Mouse (Mus musculus) thymus, adult 2 months (tissue): Measurements from ENCODE around the gene Fam222a. TPM values are rescaled to one million over a fixed set of nuclear protein-coding genes. Genes with fewer than 3 reads are reported as not detected.

Experiments used
- DNase-seq: peaks from one replicate; pipeline ENCODE4 v3.0.0; 2021
- H3K27ac ChIP-seq: fragments of 200-500 bp; 2 replicates; pipeline ENCODE4 v1.5.1; 2012; ENCODE audit warnings: low read length, control low read depth; ENCODE audit not compliant: control insufficient read depth, insufficient read depth
- H3K27me3 ChIP-seq: fragments of 200-500 bp; 2 replicates; pipeline ENCODE4 v1.6.1; 2012; ENCODE audit warnings: mild to moderate bottlenecking, low read length, moderate library complexity, mixed read lengths; ENCODE audit not compliant: control insufficient read depth, insufficient read depth
- H3K36me3 ChIP-seq: fragments of 200-500 bp; 2 replicates; pipeline ENCODE4 v1.6.1; 2012; ENCODE audit warnings: mild to moderate bottlenecking, low read length, moderate library complexity; ENCODE audit not compliant: control insufficient read depth, insufficient read depth
- H3K4me1 ChIP-seq: fragments of 200-500 bp; replicated peaks from 2 replicates; pipeline ENCODE4 v1.6.1; 2012; ENCODE audit warnings: low read length; ENCODE audit not compliant: control insufficient read depth, insufficient read depth
- H3K4me3 ChIP-seq: fragments of 200-500 bp; 2 replicates; pipeline ENCODE4 v1.5.1; 2012; ENCODE audit warnings: mild to moderate bottlenecking, low read length, control low read depth, moderate library complexity; ENCODE audit not compliant: control insufficient read depth, insufficient read depth
- CTCF ChIP-seq: fragments of 200-500 bp; IDR thresholded peaks from 2 replicates; pipeline ENCODE4 v1.5.1; 2012; ENCODE audit warnings: mild to moderate bottlenecking, control low read depth, low read length, moderate library complexity, borderline replicate concordance; ENCODE audit not compliant: control insufficient read depth, poor library complexity, insufficient read depth; ENCODE audit errors: extremely low read depth
- POLR2A ChIP-seq: fragments of 200-500 bp; IDR thresholded peaks from 2 replicates; pipeline ENCODE4 v1.6.1; 2012; ENCODE audit warnings: mild to moderate bottlenecking, low read length, control low read depth, moderate library complexity; ENCODE audit not compliant: control insufficient read depth, poor library complexity, insufficient read depth; ENCODE audit errors: extremely low read depth
- WGBS: fragments of 180-500 bp; shearing (Covaris S2); methylation state at CpG from one replicate; pipeline ENCODE4 v1.1.7; 2018; 5-methylcytosine and 5-hydroxymethylcytosine counted together
- polyA plus RNA-seq: library from polyadenylated mRNA; depleted of rRNA; stranded (reverse); fragments of >200 nt; gene quantifications from 2 replicates; pipeline ENCODE4 v1.2.3, GENCODE M21; 2012; rRNA removed

The Fam222a gene
- polyA plus RNA-seq, 1 experiment, result 15.3 TPM

- H3K4me1 ChIP-seq, result peaks cover 13% of the 10 kb centered on the region
Observed at GRCm38 (mm10) chr5:114653656-114654437, 86.0 kb downstream of the Fam222a start.

GRCm38 (mm10) chr5:114655721-114656120, 87.9 kb downstream of the Fam222a start:
- Histone ChIP-seq H3K27ac (no peak overlapping the region), H3K4me1 (peaks cover 13% of the 10 kb centered on the region), H3K4me3 (no peak overlapping the region), H3K36me3 (no peaks in the 10 kb centered on the region), H3K27me3 (peaks cover 10% of the 10 kb centered on the region)
- TF ChIP-seq CTCF (no peak), POLR2A (no peak)
- WGBS, result 97% methylated on average over 5 of the region's 5 CpGs
- no peak for DNase-seq

More at GRCm38 (mm10) chr5:114653656-114654437, 86.0 kb downstream of the Fam222a start:
- no peak overlapping the region for H3K4me3 ChIP-seq
- H3K36me3 ChIP-seq, result no peaks in the 10 kb centered on the region
- H3K27ac ChIP-seq, result no peak overlapping the region
- TF ChIP-seq CTCF (no peak), POLR2A (no peak)
- peaks cover 10% of the 10 kb centered on the region for H3K27me3 ChIP-seq
- DNase-seq, result no peak
- WGBS, result 90% methylated on average over 14 of the region's 15 CpGs

GRCm38 (mm10) chr5:114656305-114656704, 88.5 kb downstream of the Fam222a start:
- Histone ChIP-seq H3K36me3 (no peaks in the 10 kb centered on the region), H3K4me1 (peaks cover 8% of the 10 kb centered on the region), H3K4me3 (no peak overlapping the region), H3K27me3 (peaks cover 10% of the 10 kb centered on the region), H3K27ac (no peak overlapping the region)
- TF ChIP-seq POLR2A (no peak), CTCF (no peak)
- WGBS, result 92% methylated on average over 7 of the region's 7 CpGs
- DNase-seq, result no peak

- peaks cover 3% of the 10 kb centered on the region; the same call in 1 of the 2 replicates for H3K4me1 ChIP-seq
- no peak overlapping the region for H3K4me3 ChIP-seq
- no peak overlapping the region for H3K27ac ChIP-seq
- peaks cover 10% of the 10 kb centered on the region for H3K27me3 ChIP-seq
- TF ChIP-seq CTCF (no peak), POLR2A (no peak)
- 78% methylated on average over 10 of the region's 10 CpGs for WGBS
- DNase-seq, result no peak
- H3K36me3 ChIP-seq, result no peaks in the 10 kb centered on the region
Observed at GRCm38 (mm10) chr5:114657426-114657825, 89.6 kb downstream of the Fam222a start.

GRCm38 (mm10) chr5:114658255-114658654, 90.4 kb downstream of the Fam222a start, which contains the start of gene Trpv4:
Gene Trpv4, minus strand, starts transcription at chr5:114658421.
- H3K27ac ChIP-seq, result no peak within 1 kb of the TSS
- DNase-seq, result no peak
- 3% methylated on average over 47 of the region's 47 CpGs for WGBS
- no peaks in the 10 kb centered on the region for H3K36me3 ChIP-seq
- peaks cover 3% of the 10 kb centered on the region; the same call in 1 of the 2 replicates for H3K4me1 ChIP-seq
- TF ChIP-seq CTCF, result no peak
- peak within 1 kb of the TSS; percentile 19 for H3K4me3 ChIP-seq
- peaks cover 10% of the 10 kb centered on the region for H3K27me3 ChIP-seq

- TF ChIP-seq CTCF (no peak), POLR2A (no peak)
- Histone ChIP-seq H3K27ac (no peak overlapping the region), H3K27me3 (peaks cover 10% of the 10 kb centered on the region), H3K4me3 (no peak overlapping the region), H3K36me3 (no peaks in the 10 kb centered on the region), H3K4me1 (peaks cover 3% of the 10 kb centered on the region; the same call in 1 of the 2 replicates)
- DNase-seq, result no peak
- WGBS, result 14% methylated on average over 6 of the region's 6 CpGs
Observed at GRCm38 (mm10) chr5:114661029-114661428, 93.2 kb downstream of the Fam222a start.

Other genes starting within 250 kb of the Fam222a start
- gene Kctd10, start 187.5 kb upstream of the Fam222a start, polyA plus RNA-seq, result 76.3 and 87.7 TPM in 2 replicates
- 123 and 133 TPM in 2 replicates for gene Ube3b, start 187.4 kb upstream of the Fam222a start, polyA plus RNA-seq
- gene Mmab, start 124.0 kb upstream of the Fam222a start, polyA plus RNA-seq, result 13.5 and 15.1 TPM in 2 replicates
- 20.8 and 25.9 TPM in 2 replicates for gene Mvk, start 123.7 kb upstream of the Fam222a start, polyA plus RNA-seq
- 4.2 and 6.5 TPM in 2 replicates for gene Trpv4, start 90.4 kb downstream of the Fam222a start, polyA plus RNA-seq
- 237 and 275 TPM in 2 replicates for gene Gltp, start 123.0 kb downstream of the Fam222a start, polyA plus RNA-seq
- 24.4 and 25.6 TPM in 2 replicates for gene Tchp, start 139.7 kb downstream of the Fam222a start, polyA plus RNA-seq
- 118 and 142 TPM in 2 replicates for gene Ankrd13a, start 206.7 kb downstream of the Fam222a start, polyA plus RNA-seq
- gene Git2, start 207.5 kb downstream of the Fam222a start, polyA plus RNA-seq, result 221 and 232 TPM in 2 replicates